Mouse (Mus musculus): Measurements from ENCODE around the gene Nxph3. TPM values are rescaled to one million over a fixed set of nuclear protein-coding genes. Genes with fewer than 3 reads are reported as not detected.

Nxph3 gene
- polyA plus RNA-seq, 1 experiment from 2014 or later: 0.69 TPM

DNA sequence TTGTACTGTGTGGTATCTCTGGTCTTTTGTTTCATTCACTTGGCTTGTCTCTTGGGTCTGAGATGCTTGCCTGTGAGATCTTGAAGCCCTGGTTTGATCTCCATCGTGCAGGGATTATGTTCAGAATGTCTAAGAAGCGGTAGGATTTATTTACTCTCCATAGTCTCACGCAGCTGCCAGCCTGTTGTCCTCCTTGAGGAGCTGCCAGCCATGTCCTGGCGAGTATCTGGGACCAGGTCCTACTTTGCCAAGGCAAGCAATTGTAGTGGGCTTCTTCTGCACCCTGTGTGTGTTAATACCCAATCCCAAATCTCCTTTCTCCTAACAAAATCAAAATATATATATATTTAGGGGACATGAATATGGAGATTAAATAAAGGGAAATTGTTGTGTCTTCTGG, 21.4 kb downstream of the Nxph3 start:
- WGBS: 86% methylated on average over 4 of the region's 4 CpGs
- H3K9me3 ChIP-seq (ENCODE audit: control insufficient read depth, low read length): no peaks in the 10 kb centered on the region
- no peak overlapping the region for H3K4me3 ChIP-seq (ENCODE audit: low read depth, low read length)
- no peak overlapping the region for H3K27ac ChIP-seq (ENCODE audit: low read depth, low read length)
- H3K36me3 ChIP-seq (ENCODE audit: control insufficient read depth, insufficient read depth, low read length): no peaks in the 10 kb centered on the region
- H3K4me1 ChIP-seq (replicated peaks; ENCODE audit: control insufficient read depth, insufficient read depth, low read length): no peaks in the 10 kb centered on the region
- ATAC-seq (ENCODE audit: low FRiP score) (no peak), DNase-seq (ENCODE audit: low spot score) (no peak)
- no peaks in the 10 kb centered on the region for H3K27me3 ChIP-seq (ENCODE audit: control insufficient read depth, insufficient read depth, low read length)
- no peak overlapping the region for H3K4me2 ChIP-seq (replicated peaks; ENCODE audit: low read depth, low read length)
- H3K9ac ChIP-seq (ENCODE audit: low read depth, low read length): no peak overlapping the region

DNA sequence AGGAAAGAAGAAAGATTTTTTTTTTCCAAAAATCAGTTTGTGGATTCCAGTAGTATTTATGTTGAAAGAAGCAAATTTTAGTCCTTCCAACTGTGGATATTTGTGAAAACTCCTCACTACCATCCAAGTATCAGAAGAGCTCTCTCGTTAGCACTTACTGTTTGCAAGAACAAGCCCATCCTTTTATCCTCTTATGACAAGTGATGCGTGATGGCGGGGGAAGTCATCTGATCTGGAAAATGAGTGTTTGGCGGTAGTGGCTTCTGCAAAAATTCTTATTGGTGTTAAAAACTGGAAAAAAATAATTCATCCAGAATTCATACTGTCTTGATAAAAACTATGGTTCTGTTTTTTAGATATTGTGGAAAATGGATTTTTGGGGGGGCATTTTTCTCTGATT, 22.1 kb downstream of the Nxph3 start:
- DNase-seq (ENCODE audit: low spot score): no peak
- ATAC-seq (ENCODE audit: low FRiP score): no peak
- H3K4me3 ChIP-seq (ENCODE audit: low read depth, low read length): no peak overlapping the region
- no peaks in the 10 kb centered on the region for H3K27me3 ChIP-seq (ENCODE audit: control insufficient read depth, insufficient read depth, low read length)
- H3K9ac ChIP-seq (ENCODE audit: low read depth, low read length): no peak overlapping the region
- no peak overlapping the region for H3K4me2 ChIP-seq (replicated peaks; ENCODE audit: low read depth, low read length)
- no peaks in the 10 kb centered on the region for H3K9me3 ChIP-seq (ENCODE audit: control insufficient read depth, low read length)
- no peak overlapping the region for H3K27ac ChIP-seq (ENCODE audit: low read depth, low read length)
- no peaks in the 10 kb centered on the region for H3K4me1 ChIP-seq (replicated peaks; ENCODE audit: control insufficient read depth, insufficient read depth, low read length)
- 82% methylated on average over 4 of the region's 4 CpGs for WGBS
- H3K36me3 ChIP-seq (ENCODE audit: control insufficient read depth, insufficient read depth, low read length): no peaks in the 10 kb centered on the region

DNA sequence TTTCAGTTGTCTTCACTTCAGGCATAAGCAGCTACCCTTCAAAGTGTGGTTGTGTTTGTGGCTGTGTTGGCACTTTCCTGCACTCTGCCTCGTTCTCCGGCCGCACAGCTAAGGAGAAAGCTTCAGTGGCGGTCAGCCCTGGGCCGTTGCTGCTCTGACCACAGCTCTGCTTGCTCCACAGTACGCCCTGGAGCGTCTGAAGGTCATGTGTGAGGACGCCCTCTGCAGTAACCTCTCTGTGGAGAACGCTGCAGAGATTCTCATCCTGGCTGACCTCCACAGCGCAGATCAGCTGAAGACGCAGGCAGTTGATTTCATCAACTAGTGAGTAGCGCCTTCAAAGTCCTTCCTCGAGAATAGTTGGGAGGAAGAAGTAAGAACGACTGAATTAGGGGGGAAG, 24.3 kb downstream of the Nxph3 start:
- Histone ChIP-seq H3K9ac (ENCODE audit: low read depth, low read length) (no peak overlapping the region), H3K4me1 (replicated peaks; ENCODE audit: control insufficient read depth, insufficient read depth, low read length) (no peaks in the 10 kb centered on the region), H3K27ac (ENCODE audit: low read depth, low read length) (no peak overlapping the region), H3K4me2 (replicated peaks; ENCODE audit: low read depth, low read length) (no peak overlapping the region), H3K36me3 (ENCODE audit: control insufficient read depth, insufficient read depth, low read length) (peaks cover 2% of the 10 kb centered on the region; the same call in 1 of the 2 replicates), H3K9me3 (ENCODE audit: control insufficient read depth, low read length) (no peaks in the 10 kb centered on the region), H3K27me3 (ENCODE audit: control insufficient read depth, insufficient read depth, low read length) (no peaks in the 10 kb centered on the region), H3K4me3 (ENCODE audit: low read depth, low read length) (no peak overlapping the region)
- 84% methylated on average over 14 of the region's 14 CpGs for WGBS
- DNase-seq (ENCODE audit: low spot score) (no peak), ATAC-seq (ENCODE audit: low FRiP score) (no peak)

DNA sequence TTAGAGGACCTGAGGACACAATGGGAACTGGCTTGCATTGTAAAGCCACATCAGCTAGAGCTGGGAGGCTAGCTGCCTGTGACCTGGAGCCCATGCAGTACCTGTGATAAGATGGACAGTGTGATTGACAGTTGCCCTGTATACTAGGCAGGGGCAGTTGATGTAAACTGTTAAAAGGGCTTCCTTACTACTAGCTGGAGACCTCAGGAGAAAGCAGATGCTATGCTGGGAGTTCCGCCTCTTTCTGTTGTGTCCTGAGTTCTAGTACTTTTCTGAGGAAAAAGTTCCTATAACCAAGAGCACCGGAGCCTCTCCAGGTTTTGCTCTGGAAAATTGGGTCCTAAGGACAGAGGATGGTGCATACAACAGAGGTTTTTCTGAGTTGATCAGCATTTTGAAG, 27.1 kb downstream of the Nxph3 start:
- no peak for DNase-seq (ENCODE audit: low spot score)
- H3K9me3 ChIP-seq (ENCODE audit: control insufficient read depth, low read length): no peaks in the 10 kb centered on the region
- H3K4me3 ChIP-seq (ENCODE audit: low read depth, low read length): no peak overlapping the region
- no peak overlapping the region for H3K9ac ChIP-seq (ENCODE audit: low read depth, low read length)
- no peaks in the 10 kb centered on the region for H3K27me3 ChIP-seq (ENCODE audit: control insufficient read depth, insufficient read depth, low read length)
- peaks cover 2% of the 10 kb centered on the region; the same call in 1 of the 2 replicates for H3K36me3 ChIP-seq (ENCODE audit: control insufficient read depth, insufficient read depth, low read length)
- H3K4me2 ChIP-seq (replicated peaks; ENCODE audit: low read depth, low read length): no peak overlapping the region
- 96% methylated on average over 2 of the region's 2 CpGs for WGBS
- H3K4me1 ChIP-seq (replicated peaks; ENCODE audit: control insufficient read depth, insufficient read depth, low read length): no peaks in the 10 kb centered on the region
- no peak overlapping the region for H3K27ac ChIP-seq (ENCODE audit: low read depth, low read length)
- ATAC-seq (ENCODE audit: low FRiP score): no peak

DNA sequence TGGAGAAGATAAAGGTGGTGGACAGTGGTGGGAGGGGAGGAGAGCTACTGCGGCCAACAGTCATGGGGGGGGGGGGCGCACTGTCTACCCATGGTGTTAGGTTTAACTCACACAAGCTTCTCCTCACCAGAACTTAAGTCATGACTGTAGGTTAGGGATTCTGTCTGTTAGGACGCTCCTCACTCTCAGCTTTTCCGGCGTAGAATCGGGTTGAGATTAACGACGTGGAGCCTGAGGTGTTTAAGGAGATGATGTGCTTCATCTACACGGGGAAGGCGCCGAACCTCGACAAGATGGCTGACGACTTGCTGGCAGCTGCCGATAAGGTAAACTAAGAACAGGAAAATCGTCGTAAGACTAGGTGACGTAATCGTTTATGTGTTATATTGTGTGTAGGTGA, 28.7 kb downstream of the Nxph3 start:
- Histone ChIP-seq H3K36me3 (ENCODE audit: control insufficient read depth, insufficient read depth, low read length) (peaks cover 2% of the 10 kb centered on the region; the same call in 1 of the 2 replicates), H3K9me3 (ENCODE audit: control insufficient read depth, low read length) (no peaks in the 10 kb centered on the region), H3K9ac (ENCODE audit: low read depth, low read length) (no peak overlapping the region)

DNA sequence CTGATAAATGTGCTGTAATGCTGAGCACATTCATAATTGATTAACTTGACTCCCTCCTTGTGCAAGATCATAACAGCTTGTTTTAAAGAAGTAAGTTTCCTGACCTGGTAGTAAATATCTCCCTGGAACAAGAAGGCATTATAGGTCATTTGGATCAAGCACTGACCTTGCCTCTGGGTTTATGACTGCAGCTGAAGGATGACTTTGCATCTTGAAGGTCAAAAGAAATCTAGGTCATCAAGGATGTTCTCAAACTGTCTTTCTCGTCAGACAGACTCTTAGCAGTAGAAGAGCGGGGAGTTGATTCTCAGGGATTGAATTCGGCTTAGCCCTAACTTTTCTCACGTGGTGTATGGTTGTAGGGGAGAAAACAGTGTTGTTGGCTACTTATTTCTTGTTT, 33.7 kb downstream of the Nxph3 start:
- Histone ChIP-seq H3K27me3 (ENCODE audit: control insufficient read depth, insufficient read depth, low read length) (no peaks in the 10 kb centered on the region), H3K36me3 (ENCODE audit: control insufficient read depth, insufficient read depth, low read length) (peaks cover 2% of the 10 kb centered on the region; the same call in 1 of the 2 replicates), H3K4me3 (ENCODE audit: low read depth, low read length) (no peak overlapping the region), H3K4me2 (replicated peaks; ENCODE audit: low read depth, low read length) (no peak overlapping the region), H3K9ac (ENCODE audit: low read depth, low read length) (no peak overlapping the region), H3K9me3 (ENCODE audit: control insufficient read depth, low read length) (no peaks in the 10 kb centered on the region), H3K4me1 (replicated peaks; ENCODE audit: control insufficient read depth, insufficient read depth, low read length) (no peaks in the 10 kb centered on the region), H3K27ac (ENCODE audit: low read depth, low read length) (no peak overlapping the region)
- DNase-seq (ENCODE audit: low spot score): no peak
- no peak for ATAC-seq (ENCODE audit: low FRiP score)
- WGBS: 86% methylated on average over 4 of the region's 4 CpGs

More for the DNA sequence above, 28.7 kb downstream of the Nxph3 start:
- Histone ChIP-seq H3K27me3 (ENCODE audit: control insufficient read depth, insufficient read depth, low read length) (no peaks in the 10 kb centered on the region), H3K27ac (ENCODE audit: low read depth, low read length) (no peak overlapping the region), H3K4me1 (replicated peaks; ENCODE audit: control insufficient read depth, insufficient read depth, low read length) (no peaks in the 10 kb centered on the region), H3K4me2 (replicated peaks; ENCODE audit: low read depth, low read length) (no peak overlapping the region), H3K4me3 (ENCODE audit: low read depth, low read length) (no peak overlapping the region)
- DNase-seq (ENCODE audit: low spot score) (no peak), ATAC-seq (ENCODE audit: low FRiP score) (no peak)
- 95% methylated on average over 18 of the region's 18 CpGs for whole genome bisulfite sequencing

DNA sequence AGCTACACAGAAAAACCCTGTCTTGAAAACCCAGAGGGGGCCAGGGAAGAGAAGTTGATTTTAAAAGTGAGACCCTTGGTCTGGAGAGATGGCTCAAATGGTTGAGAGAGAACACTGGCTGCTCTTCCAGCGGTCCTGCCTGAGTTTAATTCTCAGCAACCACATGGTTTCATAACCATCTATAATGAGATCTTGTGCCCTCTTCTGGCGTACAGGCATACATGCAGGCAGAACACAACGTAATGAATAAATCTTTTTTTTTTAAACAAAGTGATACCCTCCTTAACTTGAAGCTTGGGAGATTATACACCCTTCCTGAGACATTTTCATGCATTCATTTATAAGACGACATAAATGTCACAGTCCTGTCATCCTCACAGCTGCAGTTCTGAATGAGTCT, 34.9 kb downstream of the Nxph3 start:
- Histone ChIP-seq H3K4me1 (replicated peaks; ENCODE audit: control insufficient read depth, insufficient read depth, low read length) (no peaks in the 10 kb centered on the region), H3K9me3 (ENCODE audit: control insufficient read depth, low read length) (no peaks in the 10 kb centered on the region), H3K27me3 (ENCODE audit: control insufficient read depth, insufficient read depth, low read length) (no peaks in the 10 kb centered on the region), H3K4me2 (replicated peaks; ENCODE audit: low read depth, low read length) (no peak overlapping the region), H3K36me3 (ENCODE audit: control insufficient read depth, insufficient read depth, low read length) (no peaks in the 10 kb centered on the region; the same call in 1 of the 2 replicates), H3K4me3 (ENCODE audit: low read depth, low read length) (no peak overlapping the region), H3K27ac (ENCODE audit: low read depth, low read length) (no peak overlapping the region), H3K9ac (ENCODE audit: low read depth, low read length) (no peak overlapping the region)
- DNase-seq (ENCODE audit: low spot score) (no peak), ATAC-seq (ENCODE audit: low FRiP score) (no peak)
- WGBS: 85% methylated on average over 4 of the region's 4 CpGs

DNA sequence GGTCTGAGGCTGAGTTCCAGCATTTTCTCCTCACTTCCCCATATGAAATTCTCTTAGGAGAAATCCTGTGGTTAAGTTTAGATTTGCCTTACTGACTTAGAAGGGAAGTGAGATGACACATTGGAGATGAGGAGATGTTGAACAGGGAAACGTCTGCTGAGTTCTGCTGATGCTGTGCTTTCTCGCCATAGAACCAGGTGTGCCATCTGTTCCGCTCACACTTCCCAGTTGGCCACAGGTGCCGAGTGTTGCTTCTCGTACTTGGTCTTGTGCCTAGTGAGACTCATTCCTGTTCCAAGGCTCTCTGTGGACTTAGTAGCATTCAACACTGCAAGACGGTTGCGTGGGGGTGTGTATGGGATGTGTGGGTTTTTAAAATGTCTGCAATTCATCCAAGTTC, 38.0 kb downstream of the Nxph3 start:
- no peaks in the 10 kb centered on the region for H3K4me1 ChIP-seq (replicated peaks; ENCODE audit: control insufficient read depth, insufficient read depth, low read length)
- H3K27ac ChIP-seq (ENCODE audit: low read depth, low read length): no peak overlapping the region
- no peak overlapping the region for H3K4me2 ChIP-seq (replicated peaks; ENCODE audit: low read depth, low read length)
- H3K36me3 ChIP-seq (ENCODE audit: control insufficient read depth, insufficient read depth, low read length): no peaks in the 10 kb centered on the region; the same call in 1 of the 2 replicates
- H3K27me3 ChIP-seq (ENCODE audit: control insufficient read depth, insufficient read depth, low read length): no peaks in the 10 kb centered on the region
- DNase-seq (ENCODE audit: low spot score) (no peak), ATAC-seq (ENCODE audit: low FRiP score) (no peak)
- no peak overlapping the region for H3K4me3 ChIP-seq (ENCODE audit: low read depth, low read length)
- H3K9ac ChIP-seq (ENCODE audit: low read depth, low read length): no peak overlapping the region
- H3K9me3 ChIP-seq (ENCODE audit: control insufficient read depth, low read length): no peaks in the 10 kb centered on the region
- 94% methylated on average over 7 of the region's 7 CpGs for WGBS

DNA sequence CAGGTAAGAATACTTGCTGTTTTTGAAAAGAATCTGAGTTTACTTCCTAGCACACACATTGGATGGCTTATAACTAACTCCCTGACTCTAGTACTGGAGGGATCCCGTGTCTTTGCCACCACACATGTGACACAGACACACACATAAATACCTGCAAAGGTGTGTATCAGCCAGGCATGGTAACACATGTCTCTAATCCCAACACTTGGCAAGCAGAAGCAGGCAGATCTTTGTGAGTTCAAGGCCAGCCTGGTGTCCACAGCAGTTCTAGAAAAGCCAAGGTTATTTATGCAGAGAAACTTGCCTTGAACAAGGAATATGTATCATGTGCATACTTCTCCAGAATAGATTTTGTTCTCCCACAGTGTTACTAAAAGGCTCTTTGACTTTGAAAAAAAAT, 40.9 kb downstream of the Nxph3 start:
- H3K36me3 ChIP-seq (ENCODE audit: control insufficient read depth, insufficient read depth, low read length): no peaks in the 10 kb centered on the region; the same call in 1 of the 2 replicates
- 96% methylated on average over 1 of the region's 1 CpGs for WGBS

More for the DNA sequence above, 40.9 kb downstream of the Nxph3 start:
- no peak overlapping the region for H3K4me2 ChIP-seq (replicated peaks; ENCODE audit: low read depth, low read length)
- no peaks in the 10 kb centered on the region for H3K9me3 ChIP-seq (ENCODE audit: control insufficient read depth, low read length)
- no peak for ATAC-seq (ENCODE audit: low FRiP score)
- no peak overlapping the region for H3K4me3 ChIP-seq (ENCODE audit: low read depth, low read length)
- H3K27me3 ChIP-seq (ENCODE audit: control insufficient read depth, insufficient read depth, low read length): no peaks in the 10 kb centered on the region
- no peak overlapping the region for H3K9ac ChIP-seq (ENCODE audit: low read depth, low read length)
- no peaks in the 10 kb centered on the region for H3K4me1 ChIP-seq (replicated peaks; ENCODE audit: control insufficient read depth, insufficient read depth, low read length)
- DNase-seq (ENCODE audit: low spot score): no peak
- H3K27ac ChIP-seq (ENCODE audit: low read depth, low read length): no peak overlapping the region
